Mouse (Mus musculus) frontal cortex, postnatal 25 days (tissue): ENCODE results near the gene 4930404H24Rik.

Experiments used
- DNase-seq, 2 experiments: peaks; one replicate each; pipeline ENCODE4 v3.0.0; 2022; ENCODE audit warnings: low spot score in 2 of 2

4930404H24Rik gene

GRCm38 (mm10) chr2:153529931-153530766 is 37.6 kb downstream of the 4930404H24Rik start, which contains the start of gene Nol4l:
Gene Nol4l, minus strand, starts transcription at chr2:153529971.
- DNase-seq, result no peak

- DNase-seq, result no peak
Observed at GRCm38 (mm10) chr2:153530948-153531347, 38.4 kb downstream of the 4930404H24Rik start.

GRCm38 (mm10) chr2:153533981-153534380 is 41.4 kb downstream of the 4930404H24Rik start:
- no peak for DNase-seq

GRCm38 (mm10) chr2:153538898-153539297 is 46.3 kb downstream of the 4930404H24Rik start:
- DNase-seq, result no peak

GRCm38 (mm10) chr2:153542936-153543668 is 50.5 kb downstream of the 4930404H24Rik start:
- no peak for DNase-seq
